Mouse (Mus musculus): ENCODE measurements at regions not wholly inside any gene's neighbourhood (a gene's known extent, or its start where the extent isn't known, plus 50 kb on each side); places are given as distances from the start of the nearest gene placed in this dataset.

DNA sequence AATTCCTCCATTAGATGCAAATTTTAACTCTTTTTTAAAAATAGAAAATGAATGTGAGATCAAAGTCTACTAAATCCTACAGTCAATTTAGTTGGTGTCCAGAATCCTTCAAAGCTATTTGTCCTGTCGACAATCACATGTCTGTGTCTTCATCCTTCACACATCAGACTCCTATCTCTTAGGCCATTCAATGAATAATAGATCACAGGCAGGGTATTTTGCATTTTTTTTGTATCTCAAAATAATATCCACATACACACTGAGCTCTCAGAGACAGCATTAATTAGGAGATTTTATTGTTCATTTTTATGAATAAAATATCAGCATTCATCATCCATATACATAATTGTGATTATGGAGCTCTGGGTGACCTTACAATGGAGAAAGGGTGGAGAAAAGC lies 427.2 kb downstream of the Hao1 start:
- WGBS, result 76% methylated on average over 1 of the region's 1 CpGs
- Histone ChIP-seq H3K9ac (replicated peaks) (no peak overlapping the region), H3K27me3 (no peaks in the 10 kb centered on the region), H3K36me3 (no peaks in the 10 kb centered on the region), H3K4me2 (no peak overlapping the region), H3K27ac (no peak overlapping the region), H3K4me1 (replicated peaks) (no peaks in the 10 kb centered on the region; the same call in 1 of the 2 replicates), H3K4me3 (replicated peaks) (no peak overlapping the region), H3K9me3 (no peaks in the 10 kb centered on the region)
- no peak for ATAC-seq (ENCODE audit: insufficient number of reproducible peaks, insufficient read depth, low FRiP score, low TSS enrichment, low read depth)

DNA sequence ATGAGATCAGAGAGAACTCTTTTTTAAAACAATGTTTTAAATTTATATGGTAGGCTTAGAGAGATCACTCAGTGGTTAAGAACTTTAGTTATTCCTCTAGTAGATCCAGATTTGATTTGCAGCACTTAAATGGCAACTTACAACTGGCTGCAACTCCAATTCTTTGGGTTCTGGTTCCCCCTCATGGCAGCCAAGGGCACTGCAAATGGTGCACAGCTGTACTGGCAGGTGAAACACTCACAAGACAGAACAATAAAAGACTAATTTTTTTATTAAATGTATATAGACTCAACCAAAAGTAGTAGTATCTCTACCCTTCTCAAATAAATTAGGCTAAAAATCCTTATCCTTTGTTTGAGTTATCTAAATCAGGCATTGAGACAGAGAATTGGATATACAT lies 446.9 kb downstream of the Hao1 start:
- H3K36me3 ChIP-seq, result no peaks in the 10 kb centered on the region
- H3K4me1 ChIP-seq (replicated peaks), result no peaks in the 10 kb centered on the region
- ATAC-seq (ENCODE audit: insufficient number of reproducible peaks, insufficient read depth, low FRiP score, low TSS enrichment, low read depth), result no peak
- no peaks in the 10 kb centered on the region for H3K9me3 ChIP-seq
- H3K4me2 ChIP-seq, result no peak overlapping the region
- no peak overlapping the region for H3K4me3 ChIP-seq (replicated peaks)
- no peaks in the 10 kb centered on the region for H3K27me3 ChIP-seq
- H3K27ac ChIP-seq, result no peak overlapping the region
- H3K9ac ChIP-seq (replicated peaks), result no peak overlapping the region

DNA sequence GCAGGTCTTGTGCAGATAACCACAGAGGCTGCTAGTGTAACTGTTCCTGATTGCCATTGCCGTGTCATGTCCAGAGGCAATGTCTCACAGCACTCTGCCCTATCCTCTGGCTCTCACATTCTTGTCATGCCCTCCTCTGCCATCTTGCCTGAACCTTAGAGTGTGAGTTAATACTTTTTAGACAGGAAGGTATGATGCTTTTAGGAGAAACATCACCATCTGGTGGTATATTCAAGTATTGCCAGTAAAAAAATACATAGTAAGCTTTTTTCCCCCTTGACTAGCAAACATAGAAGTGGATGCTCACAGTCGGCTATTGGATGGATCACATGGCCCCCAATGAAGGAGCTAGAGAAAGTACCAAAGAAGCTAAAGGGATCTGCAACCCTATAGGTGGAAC lies 465.8 kb downstream of the Hao1 start:
- Histone ChIP-seq H3K4me1 (replicated peaks) (no peaks in the 10 kb centered on the region), H3K27ac (no peak overlapping the region), H3K27me3 (no peaks in the 10 kb centered on the region), H3K36me3 (no peaks in the 10 kb centered on the region), H3K9me3 (no peaks in the 10 kb centered on the region), H3K4me2 (no peak overlapping the region), H3K4me3 (replicated peaks) (no peak overlapping the region), H3K9ac (replicated peaks) (no peak overlapping the region)
- no peak for ATAC-seq (ENCODE audit: insufficient number of reproducible peaks, insufficient read depth, low FRiP score, low TSS enrichment, low read depth)
- 78% methylated on average over 2 of the region's 2 CpGs for WGBS

DNA sequence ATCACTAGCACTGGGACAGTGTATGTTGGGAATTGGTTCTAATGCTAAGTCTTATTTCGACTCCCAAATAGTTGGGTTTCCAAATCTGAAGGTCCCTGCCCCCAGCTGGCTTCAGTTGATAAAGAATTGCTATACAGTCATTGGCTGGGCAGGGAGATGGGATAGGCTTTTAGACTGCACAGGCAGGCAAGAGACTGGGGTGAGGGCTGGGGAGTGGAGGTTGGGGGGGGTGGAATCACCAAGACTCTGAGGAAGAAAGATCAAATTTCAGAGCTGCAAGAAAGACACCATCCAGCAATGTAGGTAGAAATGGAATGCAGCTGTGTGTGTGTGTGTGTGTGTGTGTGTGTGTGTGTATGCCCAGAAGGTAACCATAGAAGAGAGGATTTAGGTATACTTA lies 474.0 kb downstream of the Hao1 start:
- H3K9ac ChIP-seq (replicated peaks), result no peak overlapping the region
- no peak overlapping the region for H3K27ac ChIP-seq
- H3K4me1 ChIP-seq (replicated peaks), result peaks cover 18% of the 10 kb centered on the region; the same call in 1 of the 2 replicates
- ATAC-seq (ENCODE audit: insufficient number of reproducible peaks, insufficient read depth, low FRiP score, low TSS enrichment, low read depth), result no peak
- 68% methylated on average over 1 of the region's 1 CpGs for WGBS
- no peaks in the 10 kb centered on the region for H3K9me3 ChIP-seq
- no peak overlapping the region for H3K4me3 ChIP-seq (replicated peaks)
- H3K27me3 ChIP-seq, result no peaks in the 10 kb centered on the region
- no peaks in the 10 kb centered on the region for H3K36me3 ChIP-seq
- H3K4me2 ChIP-seq, result no peak overlapping the region

DNA sequence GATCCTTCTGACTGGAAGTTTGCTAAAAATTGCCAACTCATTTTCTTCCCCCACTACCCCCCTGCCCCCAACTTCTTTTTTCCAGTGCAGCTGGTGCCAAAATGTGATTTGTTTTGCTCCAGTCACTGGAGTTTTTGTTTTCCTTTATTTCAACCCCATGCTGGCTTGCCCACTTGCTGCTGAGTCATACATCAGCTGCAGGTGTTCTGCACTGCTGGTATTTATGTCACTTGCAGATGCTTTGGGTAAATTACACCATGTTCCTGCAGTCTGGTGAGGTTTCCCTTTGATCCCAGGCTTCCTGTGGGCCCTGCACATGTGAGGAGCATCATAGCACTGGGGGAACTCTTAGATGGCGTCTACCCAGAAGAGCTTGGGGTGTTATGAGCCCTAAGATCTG lies 476.2 kb downstream of the Hao1 start:
- no peak overlapping the region for H3K4me2 ChIP-seq
- peak; percentile 50; the same call in 1 of the 2 replicates for ATAC-seq (ENCODE audit: insufficient number of reproducible peaks, insufficient read depth, low FRiP score, low TSS enrichment, low read depth)

DNA sequence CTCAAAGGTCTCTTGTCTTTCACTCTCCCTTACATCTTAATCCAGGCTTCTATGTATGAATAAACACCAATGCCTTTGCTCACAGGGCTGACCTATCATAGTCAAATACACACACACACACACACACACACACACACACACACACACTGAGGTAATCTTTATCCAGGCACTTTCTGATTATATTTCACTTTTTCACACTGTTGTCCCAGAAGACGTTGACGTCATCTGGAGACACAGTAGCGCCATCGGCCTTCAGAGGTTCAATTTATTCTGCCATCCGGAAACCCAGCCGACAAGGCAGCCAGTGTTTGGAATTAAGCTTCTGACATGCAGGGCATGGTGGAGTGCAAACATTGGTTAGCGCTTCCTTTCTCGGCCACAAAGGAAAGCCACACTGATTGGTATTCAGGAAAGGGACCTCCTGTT lies 486.2 kb downstream of the Hao1 start:
- H3K27me3 ChIP-seq, result no peaks in the 10 kb centered on the region
- no peak overlapping the region for H3K4me3 ChIP-seq (replicated peaks)
- H3K4me1 ChIP-seq (replicated peaks), result no peaks in the 10 kb centered on the region
- 68% methylated on average over 8 of the region's 8 CpGs for WGBS
- no peak for ATAC-seq (ENCODE audit: insufficient number of reproducible peaks, insufficient read depth, low FRiP score, low TSS enrichment, low read depth)
- no peaks in the 10 kb centered on the region for H3K9me3 ChIP-seq
- no peaks in the 10 kb centered on the region for H3K36me3 ChIP-seq
- no peak overlapping the region for H3K27ac ChIP-seq
- no peak overlapping the region for H3K9ac ChIP-seq (replicated peaks)
- no peak overlapping the region for H3K4me2 ChIP-seq

More for the DNA sequence above, 476.2 kb downstream of the Hao1 start:
- Histone ChIP-seq H3K27ac (no peak overlapping the region), H3K36me3 (no peaks in the 10 kb centered on the region), H3K27me3 (no peaks in the 10 kb centered on the region), H3K4me1 (replicated peaks) (peaks cover 18% of the 10 kb centered on the region; the same call in 1 of the 2 replicates), H3K9ac (replicated peaks) (no peak overlapping the region), H3K9me3 (no peaks in the 10 kb centered on the region), H3K4me3 (replicated peaks) (no peak overlapping the region)
- 12% methylated on average over 1 of the region's 1 CpGs for WGBS

DNA sequence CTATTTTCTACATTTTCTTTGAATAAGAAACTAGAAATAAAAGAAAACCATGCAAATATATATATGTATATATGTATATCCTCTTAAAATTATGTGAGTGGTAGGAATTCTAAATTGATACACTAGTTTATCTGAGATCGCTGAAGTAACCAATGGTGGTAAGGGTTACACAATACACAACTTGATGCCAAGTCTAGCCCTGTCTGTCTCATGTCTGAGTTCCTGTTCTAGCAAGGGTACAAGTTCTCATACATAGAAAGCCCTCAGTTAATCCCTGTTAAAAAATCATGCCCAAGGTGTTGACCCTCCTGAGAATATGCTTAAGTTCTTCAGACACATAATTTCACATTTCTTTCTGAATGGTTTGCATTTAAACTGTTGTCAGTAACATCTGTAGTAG lies 486.8 kb downstream of the Hao1 start:
- Histone ChIP-seq H3K9ac (replicated peaks) (no peak overlapping the region), H3K27me3 (no peaks in the 10 kb centered on the region), H3K4me1 (replicated peaks) (no peaks in the 10 kb centered on the region), H3K9me3 (no peaks in the 10 kb centered on the region), H3K4me3 (replicated peaks) (no peak overlapping the region), H3K4me2 (no peak overlapping the region), H3K36me3 (no peaks in the 10 kb centered on the region), H3K27ac (no peak overlapping the region)
- WGBS, result 85% methylated on average over 1 of the region's 1 CpGs
- ATAC-seq (ENCODE audit: insufficient number of reproducible peaks, insufficient read depth, low FRiP score, low TSS enrichment, low read depth), result no peak

DNA sequence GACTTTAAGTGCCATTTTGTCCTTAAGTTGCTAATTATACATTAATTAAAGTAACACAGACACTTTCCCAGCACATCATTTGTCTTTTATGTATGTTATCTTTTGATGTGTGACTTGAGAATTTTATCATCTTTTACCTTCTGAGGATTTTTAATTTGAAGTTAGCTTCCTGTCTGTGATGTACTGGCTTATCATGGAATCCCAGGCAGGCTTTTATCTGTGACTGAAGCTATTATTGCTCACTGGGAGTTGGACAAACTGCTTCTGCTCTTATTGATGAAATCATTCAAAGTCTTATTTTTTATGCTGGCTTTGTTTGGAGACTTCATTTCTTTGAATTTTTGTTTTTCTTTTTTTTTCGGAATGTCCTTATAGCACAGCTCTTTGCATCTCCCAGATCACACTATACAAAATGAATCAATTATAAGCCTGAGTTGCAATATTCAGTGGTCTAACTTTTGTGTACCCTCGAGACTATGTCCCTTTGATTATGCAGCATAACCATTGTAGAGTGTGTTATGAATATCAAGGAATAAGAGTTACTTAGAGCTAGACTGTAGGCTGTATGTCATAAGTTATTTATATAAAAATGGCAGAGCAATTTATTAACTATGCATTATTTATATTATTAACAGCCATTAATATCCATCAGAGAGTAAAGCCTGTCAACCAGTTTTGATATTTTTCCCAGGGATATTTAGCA lies 494.1 kb downstream of the Hao1 start:
- no peak for ATAC-seq (ENCODE audit: insufficient number of reproducible peaks, insufficient read depth, low FRiP score, low TSS enrichment, low read depth)
- no peaks in the 10 kb centered on the region for H3K36me3 ChIP-seq
- H3K9me3 ChIP-seq, result no peaks in the 10 kb centered on the region
- H3K4me3 ChIP-seq (replicated peaks), result no peak overlapping the region
- no peak overlapping the region for H3K4me2 ChIP-seq
- H3K27ac ChIP-seq, result no peak overlapping the region
- 86% methylated on average over 2 of the region's 2 CpGs for WGBS
- no peak overlapping the region for H3K9ac ChIP-seq (replicated peaks)
- no peaks in the 10 kb centered on the region for H3K4me1 ChIP-seq (replicated peaks)
- H3K27me3 ChIP-seq, result no peaks in the 10 kb centered on the region

DNA sequence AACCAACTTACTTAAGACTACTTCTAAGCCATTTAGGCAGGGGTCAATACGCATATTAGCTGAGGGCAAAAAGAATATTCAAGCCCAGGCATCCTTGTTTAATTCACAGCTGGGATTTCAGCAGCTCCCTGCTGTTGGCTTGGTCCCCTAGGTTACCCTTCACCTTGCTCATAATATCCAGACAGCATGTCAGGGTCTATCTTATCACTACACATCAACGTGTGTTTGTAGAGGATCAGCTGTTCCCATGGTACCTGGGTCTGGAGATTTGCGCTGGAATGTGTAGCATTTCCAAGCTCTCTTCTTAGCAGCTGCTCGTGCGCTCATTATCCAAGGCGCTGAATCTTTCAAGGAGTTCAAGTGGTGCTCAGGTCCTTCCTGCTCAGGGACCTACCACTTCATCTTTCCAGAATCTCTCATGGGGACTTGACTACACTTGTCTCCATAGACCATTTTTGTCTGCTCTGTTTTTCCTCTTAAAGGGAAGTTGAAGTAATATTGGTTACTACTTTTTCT lies 484.5 kb downstream of the Bmp2 start:
- Histone ChIP-seq H3K4me1 (replicated peaks) (0 out of 2 replicates have a peak, but pooled peaks cover 4% of the 10 kb centered on the region), H3K27me3 (no peaks in the 10 kb centered on the region), H3K4me3 (replicated peaks) (no peak overlapping the region), H3K9ac (replicated peaks) (no peak overlapping the region), H3K9me3 (no peaks in the 10 kb centered on the region), H3K4me2 (no peak overlapping the region), H3K36me3 (no peaks in the 10 kb centered on the region), H3K27ac (no peak overlapping the region)
- 78% methylated on average over 6 of the region's 6 CpGs for WGBS
- no peak for ATAC-seq (ENCODE audit: insufficient number of reproducible peaks, insufficient read depth, low FRiP score, low TSS enrichment, low read depth)

DNA sequence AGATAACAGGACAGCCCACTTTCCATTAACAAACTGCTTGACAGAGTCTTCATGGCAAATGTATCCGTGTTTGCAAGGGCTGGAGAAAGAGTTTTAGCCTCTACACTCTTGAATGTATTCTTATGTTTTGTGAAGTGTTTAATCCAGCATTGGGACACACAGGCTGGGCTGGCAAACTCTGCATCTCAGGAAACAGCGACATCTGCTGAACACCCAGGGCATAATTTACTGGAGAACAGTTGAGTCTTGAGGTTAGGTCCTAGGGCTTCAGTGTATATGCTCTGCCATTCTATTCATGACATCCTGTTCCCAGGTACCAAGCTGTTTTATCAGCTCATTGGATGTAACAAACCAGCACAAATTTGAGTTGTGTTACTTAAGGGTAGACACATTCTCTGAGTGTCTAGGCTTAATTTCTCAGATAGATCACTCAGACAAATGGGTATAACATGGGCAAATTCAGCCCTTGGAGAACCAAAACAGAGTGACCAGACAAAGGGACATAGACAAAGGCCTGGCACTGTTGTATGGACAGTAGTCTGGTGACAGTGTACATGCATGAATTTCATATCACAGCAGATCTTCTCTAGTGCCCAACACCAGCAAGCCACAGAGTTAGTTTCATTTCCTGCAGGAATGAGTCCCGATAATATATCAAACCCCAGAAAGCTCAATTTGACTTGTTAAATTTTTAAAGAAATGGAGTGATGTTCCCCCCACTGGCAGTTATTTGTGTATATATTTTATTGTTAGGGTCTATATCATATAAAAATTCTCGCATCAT lies 477.9 kb downstream of the Bmp2 start:
- Histone ChIP-seq H3K27ac (no peak overlapping the region), H3K4me1 (replicated peaks) (no peaks in the 10 kb centered on the region; the same call in 1 of the 2 replicates), H3K9ac (replicated peaks) (no peak overlapping the region), H3K4me3 (replicated peaks) (no peak overlapping the region), H3K27me3 (no peaks in the 10 kb centered on the region), H3K4me2 (no peak overlapping the region), H3K9me3 (no peaks in the 10 kb centered on the region), H3K36me3 (no peaks in the 10 kb centered on the region)
- no peak for ATAC-seq (ENCODE audit: insufficient number of reproducible peaks, insufficient read depth, low FRiP score, low TSS enrichment, low read depth)
- 67% methylated on average over 4 of the region's 4 CpGs for WGBS

DNA sequence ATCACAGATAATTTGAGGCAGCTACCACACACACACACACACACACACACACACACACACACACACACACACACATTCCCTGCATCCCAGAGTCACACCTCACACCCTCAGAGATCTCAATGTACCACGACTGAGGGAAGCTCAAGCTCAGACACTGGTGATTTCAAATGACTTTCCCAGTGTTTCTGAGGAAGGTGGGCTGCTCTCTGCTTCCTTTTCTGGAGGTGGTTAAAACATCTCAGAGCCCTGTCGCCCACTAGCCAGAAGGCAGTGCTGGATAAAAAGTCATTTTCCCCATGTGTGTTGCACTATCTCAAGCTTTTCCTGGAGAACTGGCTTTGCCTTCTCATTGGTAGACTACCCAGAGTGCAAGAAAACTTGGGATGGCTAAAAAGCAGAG lies 477.2 kb downstream of the Bmp2 start:
- ATAC-seq (ENCODE audit: insufficient number of reproducible peaks, insufficient read depth, low FRiP score, low TSS enrichment, low read depth), result no peak
- 70% methylated on average over 2 of the region's 2 CpGs for WGBS

More for the DNA sequence above, 477.2 kb downstream of the Bmp2 start:
- Histone ChIP-seq H3K9me3 (no peaks in the 10 kb centered on the region), H3K4me1 (replicated peaks) (no peaks in the 10 kb centered on the region; the same call in 1 of the 2 replicates), H3K4me3 (replicated peaks) (no peak overlapping the region), H3K27ac (no peak overlapping the region), H3K36me3 (no peaks in the 10 kb centered on the region), H3K27me3 (no peaks in the 10 kb centered on the region), H3K4me2 (no peak overlapping the region), H3K9ac (replicated peaks) (no peak overlapping the region)
